Mouse (Mus musculus) neural tube, embryonic 14.5 days (tissue): ENCODE data around the gene Igdcc3. TPM values are rescaled to one million over a fixed set of nuclear protein-coding genes. Genes with fewer than 3 reads are reported as not detected.

Experiments
- ATAC-seq: fragments of 200-750 bp; cut with Nextera tagmentation; 2 replicates; pipeline ENCODE4 v1.8.0; 2017; ENCODE audit warnings: low read depth, mild to moderate bottlenecking, moderate TSS enrichment, moderate library complexity
- H3K27ac ChIP-seq: fragments of 300-500 bp; sonication (generic); 2 replicates; pipeline ENCODE4 v1.5.1; 2014; ENCODE audit warnings: low read depth, mild to moderate bottlenecking, control low read depth, low read length, moderate library complexity, mixed read lengths
- H3K27me3 ChIP-seq: fragments of 300-500 bp; sonication (generic); 2 replicates; pipeline ENCODE4 v1.6.1; 2014; ENCODE audit warnings: low read length; ENCODE audit not compliant: control insufficient read depth, insufficient read depth
- H3K36me3 ChIP-seq: fragments of 300-500 bp; sonication (generic); 2 replicates; pipeline ENCODE4 v1.6.1; 2014; ENCODE audit warnings: low read length, mixed read lengths; ENCODE audit not compliant: control insufficient read depth, insufficient read depth
- H3K4me1 ChIP-seq: fragments of 300-500 bp; sonication (generic); 2 replicates; pipeline ENCODE4 v1.6.1; 2014; ENCODE audit warnings: low read length; ENCODE audit not compliant: control insufficient read depth, insufficient read depth
- H3K4me2 ChIP-seq: fragments of 300-500 bp; sonication (generic); 2 replicates; pipeline ENCODE4 v1.6.1; 2014; ENCODE audit warnings: mild to moderate bottlenecking, low read depth, low read length, control low read depth
- H3K4me3 ChIP-seq: fragments of 300-500 bp; sonication (generic); 2 replicates; pipeline ENCODE4 v1.5.1; 2014; ENCODE audit warnings: low read depth, low read length, control low read depth, mixed read lengths
- H3K9ac ChIP-seq: fragments of 300-500 bp; sonication (generic); replicated peaks from 2 replicates; pipeline ENCODE4 v1.6.1; 2014; ENCODE audit warnings: low read depth, mild to moderate bottlenecking, control low read depth, low read length, mixed read lengths
- H3K9me3 ChIP-seq: fragments of 300-500 bp; sonication (generic); 2 replicates; pipeline ENCODE4 v1.6.1; 2016; ENCODE audit warnings: low read length; ENCODE audit not compliant: control insufficient read depth
- WGBS: fragments of 180-500 bp; shearing (Covaris S2); extraction: QIAGEN DNeasy Blood & Tissue Kit; methylation state at CpG from one replicate; pipeline ENCODE4 v1.1.7; 2014; 5-methylcytosine and 5-hydroxymethylcytosine counted together
- polyA plus RNA-seq: library from polyadenylated mRNA; unstranded; fragments of >200 nt; fragmentation: Nextera tagmentation; extraction: Ambion mirVana; gene quantifications from 2 replicates; pipeline ENCODE4 v1.2.1, GENCODE M21; 2014

Gene Igdcc3
- polyA plus RNA-seq, 1 experiment from 2014 or later: 10.1 TPM

DNA sequence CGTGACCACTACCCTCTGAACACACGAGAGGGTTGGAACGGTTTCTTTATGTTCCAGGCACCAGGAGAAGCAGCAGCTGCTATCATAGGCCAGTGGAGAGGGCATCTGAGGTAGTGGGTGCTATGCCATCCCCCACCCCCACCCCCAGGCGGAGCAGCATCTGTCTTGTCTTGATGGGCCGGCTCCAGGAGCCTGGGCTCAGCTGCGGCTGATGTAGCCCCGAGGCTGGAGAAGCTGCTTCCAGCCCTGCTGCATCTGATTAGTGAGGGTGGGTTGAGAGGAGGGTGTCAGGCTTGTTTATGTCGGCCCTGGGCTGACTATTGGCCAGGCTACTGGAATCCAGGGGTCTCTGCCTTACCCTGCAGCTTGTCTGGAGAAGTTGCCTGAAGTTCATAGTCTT is 90.3 kb downstream of the Igdcc3 start:
- no peaks in the 10 kb centered on the region for H3K27me3 ChIP-seq
- no peak overlapping the region for H3K27ac ChIP-seq
- H3K4me1 ChIP-seq: no peaks in the 10 kb centered on the region
- no peaks in the 10 kb centered on the region for H3K9me3 ChIP-seq
- no peak overlapping the region for H3K9ac ChIP-seq
- H3K36me3 ChIP-seq: no peaks in the 10 kb centered on the region
- H3K4me3 ChIP-seq: no peak overlapping the region
- peak; percentile 63; the same call in 1 of the 2 replicates for ATAC-seq
- WGBS: 29% methylated on average over 8 of the region's 8 CpGs
- H3K4me2 ChIP-seq: no peak overlapping the region

DNA sequence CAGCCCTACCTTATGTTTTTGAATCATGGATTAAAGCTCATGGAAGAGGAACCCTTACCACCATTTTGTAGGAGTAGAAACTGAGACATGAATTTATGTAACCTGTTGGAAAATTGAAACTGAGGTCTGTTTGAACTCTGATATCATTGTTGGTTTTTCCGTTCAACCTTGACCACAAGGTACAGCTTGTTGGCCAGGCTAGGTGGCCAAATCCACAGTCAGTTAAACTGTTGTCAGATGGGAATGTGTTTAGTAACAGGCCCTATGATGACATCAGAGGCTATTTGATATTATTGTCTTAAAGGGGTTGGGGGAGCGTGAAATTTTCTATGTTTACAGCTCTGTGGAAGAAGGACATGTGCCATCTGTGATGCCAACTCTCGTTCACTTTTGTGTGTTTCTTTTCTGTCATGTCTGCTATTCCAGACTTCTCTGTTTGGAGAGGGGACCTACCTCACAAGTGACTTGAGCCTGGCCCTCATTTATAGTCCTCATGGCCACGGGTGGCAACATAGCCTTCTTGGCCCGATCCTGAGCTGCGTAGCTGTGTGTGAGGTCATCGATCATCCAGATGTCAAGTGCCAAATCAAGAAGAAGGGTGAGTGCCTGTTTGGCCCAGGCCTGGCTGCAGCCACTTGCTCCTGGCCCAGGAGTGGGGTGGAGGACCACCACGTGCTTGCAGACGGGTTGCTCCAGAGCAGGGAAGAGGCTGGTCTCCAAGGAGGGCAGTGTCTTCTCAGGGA is 92.4 kb downstream of the Igdcc3 start:
- ATAC-seq: no peak
- H3K4me1 ChIP-seq: peaks cover 7% of the 10 kb centered on the region; the same call in 1 of the 2 replicates
- no peak overlapping the region for H3K4me2 ChIP-seq
- H3K27me3 ChIP-seq: no peaks in the 10 kb centered on the region
- no peaks in the 10 kb centered on the region for H3K9me3 ChIP-seq
- 89% methylated on average over 9 of the region's 9 CpGs for WGBS
- no peak overlapping the region for H3K4me3 ChIP-seq
- H3K36me3 ChIP-seq: no peaks in the 10 kb centered on the region
- no peak overlapping the region for H3K27ac ChIP-seq
- H3K9ac ChIP-seq: no peak overlapping the region

DNA sequence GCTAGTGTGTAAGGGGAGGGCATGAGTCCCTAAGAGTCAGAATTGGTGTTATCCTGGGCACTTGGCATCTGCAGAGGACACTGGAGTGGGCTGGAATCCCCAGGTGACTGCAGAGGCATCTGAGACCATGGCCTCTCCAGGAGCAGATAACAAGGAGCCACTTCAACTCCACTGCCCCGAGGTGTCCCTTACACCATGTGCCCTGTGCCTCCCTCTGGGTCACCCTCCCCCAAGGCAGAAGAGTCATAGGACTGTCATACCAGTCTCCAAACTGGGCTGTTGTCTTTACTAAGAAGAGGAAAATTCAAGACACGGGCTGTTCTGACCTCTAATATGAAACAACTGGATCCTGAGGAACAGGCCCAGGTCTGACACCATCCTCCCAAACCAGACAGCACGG is 93.7 kb downstream of the Igdcc3 start:
- no peak for ATAC-seq
- WGBS: 87% methylated on average over 3 of the region's 3 CpGs

More for the DNA sequence above, 93.7 kb downstream of the Igdcc3 start:
- Histone ChIP-seq H3K4me1 (peaks cover 11% of the 10 kb centered on the region; the same call in 1 of the 2 replicates), H3K27ac (no peak overlapping the region), H3K4me3 (no peak overlapping the region), H3K36me3 (no peaks in the 10 kb centered on the region), H3K4me2 (no peak overlapping the region), H3K9me3 (no peaks in the 10 kb centered on the region), H3K27me3 (no peaks in the 10 kb centered on the region), H3K9ac (no peak overlapping the region)

Other genes starting within 250 kb of the Igdcc3 start
- gene Slc24a1, start 189.6 kb upstream of the Igdcc3 start, polyA plus RNA-seq: 0.06 and 0.07 TPM in 2 replicates
- 37.3 and 43.4 TPM in 2 replicates for gene Ints14, start 180.3 kb upstream of the Igdcc3 start, polyA plus RNA-seq
- gene Hacd3, start 119.5 kb upstream of the Igdcc3 start, polyA plus RNA-seq: 223 and 225 TPM in 2 replicates
- gene Dpp8, start 108.8 kb upstream of the Igdcc3 start, polyA plus RNA-seq: 32.3 and 39.9 TPM in 2 replicates
- gene Igdcc4, start 39.7 kb upstream of the Igdcc3 start, polyA plus RNA-seq: 15.6 and 19.4 TPM in 2 replicates
- 5.3 and 6.7 TPM in 2 replicates for gene Parp16, start 54.2 kb downstream of the Igdcc3 start, polyA plus RNA-seq
- gene Cilp, start 124.0 kb downstream of the Igdcc3 start, polyA plus RNA-seq: 0.23 and 0.57 TPM in 2 replicates
- gene Clpx, start 153.1 kb downstream of the Igdcc3 start, polyA plus RNA-seq: 40.5 and 43.1 TPM in 2 replicates
- gene Pdcd7, start 204.9 kb downstream of the Igdcc3 start, polyA plus RNA-seq: 12.3 and 12.5 TPM in 2 replicates
- 3.7 and 7.2 TPM in 2 replicates for gene Ubap1l, start 219.9 kb downstream of the Igdcc3 start, polyA plus RNA-seq